Mouse (Mus musculus) neural tube, embryonic 15.5 days (tissue): ENCODE results near the gene Lman1l. TPM values are rescaled to one million over a fixed set of nuclear protein-coding genes. Genes with fewer than 3 reads are reported as not detected.
A peak's percentile ranks its signal among the peaks of the same experiment; 100 is the strongest.

Experiments used
- ATAC-seq: fragments of 200-750 bp; cut with Nextera tagmentation; 2 replicates; pipeline ENCODE4 v1.8.0; 2017; ENCODE audit warnings: mild to moderate bottlenecking, moderate TSS enrichment, moderate library complexity; ENCODE audit not compliant: low FRiP score
- H3K27ac ChIP-seq: fragments of 300-500 bp; sonication (generic); replicated peaks from 2 replicates; pipeline ENCODE4 v1.5.1; 2015; ENCODE audit warnings: mild to moderate bottlenecking, inconsistent platforms
- H3K27me3 ChIP-seq: fragments of 300-500 bp; sonication (generic); replicated peaks from 2 replicates; pipeline ENCODE4 v1.6.1; 2015; ENCODE audit warnings: inconsistent platforms
- H3K36me3 ChIP-seq: fragments of 300-500 bp; sonication (generic); 2 replicates; pipeline ENCODE4 v1.6.1; 2015; ENCODE audit warnings: inconsistent platforms
- H3K4me1 ChIP-seq: fragments of 300-500 bp; sonication (generic); 2 replicates; pipeline ENCODE4 v1.6.1; 2015; ENCODE audit warnings: inconsistent platforms
- H3K4me2 ChIP-seq: fragments of 300-500 bp; sonication (generic); 2 replicates; pipeline ENCODE4 v1.6.1; 2015; ENCODE audit warnings: inconsistent platforms, mild to moderate bottlenecking, moderate library complexity
- H3K4me3 ChIP-seq: fragments of 300-500 bp; sonication (generic); replicated peaks from 2 replicates; pipeline ENCODE4 v1.5.1; 2015; ENCODE audit warnings: mild to moderate bottlenecking, inconsistent platforms
- H3K9ac ChIP-seq: fragments of 300-500 bp; sonication (generic); replicated peaks from 2 replicates; pipeline ENCODE4 v1.6.1; 2015; ENCODE audit warnings: mild to moderate bottlenecking, inconsistent platforms
- H3K9me3 ChIP-seq: fragments of 300-500 bp; sonication (generic); replicated peaks from 2 replicates; pipeline ENCODE4 v1.6.1; 2016; ENCODE audit warnings: inconsistent platforms
- WGBS: fragments of 180-500 bp; shearing (Covaris S2); methylation state at CpG from one replicate; pipeline ENCODE4 v1.1.7; 2015; ENCODE audit warnings: mixed read lengths; 5-methylcytosine and 5-hydroxymethylcytosine counted together
- polyA plus RNA-seq: library from polyadenylated mRNA; unstranded; fragments of >200 nt; fragmentation: Nextera tagmentation; extraction: Ambion mirVana; gene quantifications from 2 replicates; pipeline ENCODE4 v1.2.1, GENCODE M21; 2015

Gene Lman1l
- not detected in 2 replicates for polyA plus RNA-seq

DNA sequence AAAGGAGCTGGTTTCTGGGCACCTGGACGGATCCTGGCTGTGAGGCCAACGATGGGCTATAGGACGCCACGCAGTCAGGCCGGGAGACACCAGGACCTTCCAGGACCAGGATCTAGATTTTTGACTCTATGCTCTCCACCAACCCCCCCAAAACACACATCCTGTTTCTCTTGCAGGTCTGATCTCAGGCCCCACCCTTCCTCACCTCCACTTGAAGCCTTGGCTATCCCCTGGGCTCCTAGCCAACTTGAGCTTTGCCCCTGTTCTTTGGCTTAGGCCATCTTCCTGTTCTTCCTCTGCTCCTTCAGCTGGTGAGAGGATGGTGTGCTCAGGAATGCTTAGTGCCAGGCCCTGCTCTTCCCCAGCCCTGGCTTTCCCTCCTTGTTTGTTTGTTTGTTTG, at the start of gene Lman1l:
TSS of gene Lman1l (minus strand) at position 101 of the 400 bp plus-strand sequence.
- Histone ChIP-seq H3K27ac (no peak within 1 kb of the TSS), H3K4me2 (no peak within 1 kb of the TSS), H3K9me3 (no peaks in the 10 kb centered on the region), H3K4me1 (no peaks in the 10 kb centered on the region), H3K27me3 (no peaks in the 10 kb centered on the region), H3K36me3 (peaks cover 16% of the 10 kb centered on the region; the same call in 1 of the 2 replicates), H3K4me3 (no peak within 1 kb of the TSS), H3K9ac (no peak within 1 kb of the TSS)
- 93% methylated on average over 5 of the region's 5 CpGs for WGBS
- no peak for ATAC-seq

- H3K4me2 ChIP-seq, result no peak overlapping the region
- no peaks in the 10 kb centered on the region for H3K27me3 ChIP-seq
- no peak for ATAC-seq
- no peaks in the 10 kb centered on the region for H3K36me3 ChIP-seq
- H3K9me3 ChIP-seq, result no peaks in the 10 kb centered on the region
- H3K4me1 ChIP-seq, result no peaks in the 10 kb centered on the region
- no peak overlapping the region for H3K9ac ChIP-seq
- no peak overlapping the region for H3K27ac ChIP-seq
- no peak overlapping the region for H3K4me3 ChIP-seq
- WGBS, result 83% methylated on average over 3 of the region's 3 CpGs
These were observed 49.0 kb upstream of the Lman1l start for GRCm38 (mm10) chr9:57669566-57669965.

- H3K9ac ChIP-seq, result no peak overlapping the region
- WGBS, result 31% methylated on average over 1 of the region's 1 CpGs
- H3K4me1 ChIP-seq, result no peaks in the 10 kb centered on the region
- no peak overlapping the region for H3K4me3 ChIP-seq
- H3K27ac ChIP-seq, result no peak overlapping the region
- H3K4me2 ChIP-seq, result no peak overlapping the region
- H3K27me3 ChIP-seq, result no peaks in the 10 kb centered on the region
- H3K9me3 ChIP-seq, result no peaks in the 10 kb centered on the region
- no peaks in the 10 kb centered on the region for H3K36me3 ChIP-seq
- no peak for ATAC-seq
These were observed 47.7 kb upstream of the Lman1l start for GRCm38 (mm10) chr9:57668277-57668676.

- Histone ChIP-seq H3K9ac (no peak overlapping the region), H3K4me1 (no peaks in the 10 kb centered on the region), H3K27me3 (no peaks in the 10 kb centered on the region), H3K4me3 (no peak overlapping the region), H3K27ac (no peak overlapping the region), H3K9me3 (no peaks in the 10 kb centered on the region), H3K4me2 (no peak overlapping the region), H3K36me3 (no peaks in the 10 kb centered on the region)
- WGBS, result 59% methylated on average over 11 of the region's 11 CpGs
- ATAC-seq, result no peak
These were observed 47.2 kb upstream of the Lman1l start for GRCm38 (mm10) chr9:57667817-57668216.

- Histone ChIP-seq H3K36me3 (no peaks in the 10 kb centered on the region), H3K4me1 (no peaks in the 10 kb centered on the region), H3K9me3 (no peaks in the 10 kb centered on the region), H3K4me2 (no peak overlapping the region), H3K27ac (no peak overlapping the region), H3K9ac (no peak overlapping the region), H3K4me3 (no peak overlapping the region), H3K27me3 (no peaks in the 10 kb centered on the region)
- 84% methylated on average over 3 of the region's 3 CpGs for WGBS
- ATAC-seq, result no peak
These were observed 46.6 kb upstream of the Lman1l start for GRCm38 (mm10) chr9:57667136-57667535.

- Histone ChIP-seq H3K27me3 (no peaks in the 10 kb centered on the region), H3K4me3 (no peak overlapping the region), H3K4me1 (no peaks in the 10 kb centered on the region), H3K9me3 (no peaks in the 10 kb centered on the region), H3K4me2 (no peak overlapping the region), H3K36me3 (no peaks in the 10 kb centered on the region), H3K27ac (no peak overlapping the region), H3K9ac (no peak overlapping the region)
- ATAC-seq, result no peak
- WGBS, result 85% methylated on average over 8 of the region's 8 CpGs
These were observed 46.0 kb upstream of the Lman1l start for GRCm38 (mm10) chr9:57666536-57666935.

- H3K27ac ChIP-seq, result no peak overlapping the region
- H3K9ac ChIP-seq, result no peak overlapping the region
- H3K27me3 ChIP-seq, result no peaks in the 10 kb centered on the region
- 69% methylated on average over 7 of the region's 7 CpGs for WGBS
- H3K4me1 ChIP-seq, result no peaks in the 10 kb centered on the region
- ATAC-seq, result no peak
- H3K36me3 ChIP-seq, result no peaks in the 10 kb centered on the region
- no peak overlapping the region for H3K4me2 ChIP-seq
- H3K4me3 ChIP-seq, result no peak overlapping the region
- no peaks in the 10 kb centered on the region for H3K9me3 ChIP-seq
These were observed 44.0 kb upstream of the Lman1l start for GRCm38 (mm10) chr9:57664616-57665015.

DNA sequence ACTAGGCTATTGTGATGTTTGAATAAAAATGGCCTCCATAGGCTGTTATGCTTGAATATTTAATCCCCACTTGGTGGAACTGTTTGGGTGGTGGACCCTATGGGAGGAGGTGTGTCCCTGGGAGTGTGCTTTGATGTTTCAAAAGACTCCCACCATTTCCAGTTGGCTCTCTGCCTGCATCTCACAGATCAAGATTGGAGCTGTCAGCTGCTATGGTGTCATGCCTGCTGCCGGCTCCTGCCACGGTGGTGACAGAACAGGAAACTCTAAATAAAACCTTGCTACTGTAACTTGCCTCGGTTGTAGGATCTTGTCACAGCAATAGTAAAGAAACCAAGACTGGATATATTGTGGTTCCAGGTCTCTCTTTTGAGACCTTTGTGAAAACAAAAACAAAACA, 41.0 kb upstream of the Lman1l start:
- no peaks in the 10 kb centered on the region for H3K36me3 ChIP-seq
- no peaks in the 10 kb centered on the region for H3K4me1 ChIP-seq
- no peak for ATAC-seq
- no peaks in the 10 kb centered on the region for H3K27me3 ChIP-seq
- no peak overlapping the region for H3K4me3 ChIP-seq
- H3K9me3 ChIP-seq, result no peaks in the 10 kb centered on the region
- no peak overlapping the region for H3K27ac ChIP-seq
- 78% methylated on average over 3 of the region's 3 CpGs for WGBS
- no peak overlapping the region for H3K9ac ChIP-seq
- no peak overlapping the region for H3K4me2 ChIP-seq

DNA sequence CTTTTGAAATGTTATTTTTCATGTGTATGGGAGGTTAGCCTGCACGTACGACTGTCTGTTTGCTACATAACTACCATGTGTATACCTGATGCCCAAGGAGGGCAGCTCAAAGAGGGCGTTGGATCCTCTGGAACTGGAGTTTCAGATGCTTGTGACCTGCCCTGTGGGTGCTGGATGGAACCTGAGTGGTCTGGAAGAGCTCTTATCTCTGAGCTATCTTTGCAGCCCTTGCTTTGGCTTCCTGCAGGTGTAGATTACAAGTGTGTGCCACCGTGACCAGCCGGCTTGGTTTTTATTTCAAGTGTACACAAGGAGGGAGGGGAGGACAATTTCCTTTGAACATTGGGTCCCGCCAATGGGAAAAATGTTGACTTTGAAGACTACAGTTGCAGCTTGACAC, 39.9 kb upstream of the Lman1l start:
- Histone ChIP-seq H3K36me3 (no peaks in the 10 kb centered on the region), H3K4me2 (no peak overlapping the region), H3K4me3 (no peak overlapping the region), H3K27ac (no peak overlapping the region), H3K9me3 (no peaks in the 10 kb centered on the region), H3K4me1 (peaks cover 5% of the 10 kb centered on the region), H3K27me3 (no peaks in the 10 kb centered on the region), H3K9ac (no peak overlapping the region)
- ATAC-seq, result no peak
- WGBS, result 82% methylated on average over 6 of the region's 6 CpGs

DNA sequence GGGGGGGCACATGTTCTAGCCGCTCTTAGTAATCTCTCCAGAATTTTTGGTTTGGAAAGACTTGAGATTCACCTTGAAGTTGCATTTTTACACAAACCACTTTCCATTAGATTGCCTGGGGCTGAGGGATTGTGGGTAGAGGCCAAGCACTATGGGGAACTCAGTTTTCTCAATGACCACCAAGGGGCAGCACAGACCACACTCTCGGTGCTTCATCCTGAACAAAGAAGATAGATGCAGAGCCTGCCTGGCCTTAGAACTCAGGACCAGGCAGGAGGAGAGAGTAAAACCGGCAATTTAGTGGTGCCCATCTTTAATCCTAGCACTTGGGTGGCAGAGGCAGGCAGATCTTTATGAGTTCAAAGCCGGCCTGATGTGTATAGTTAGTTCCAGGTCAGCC, 39.2 kb upstream of the Lman1l start:
- Histone ChIP-seq H3K36me3 (no peaks in the 10 kb centered on the region), H3K27ac (no peak overlapping the region), H3K4me2 (no peak overlapping the region), H3K9ac (no peak overlapping the region), H3K9me3 (no peaks in the 10 kb centered on the region), H3K4me3 (no peak overlapping the region), H3K27me3 (no peaks in the 10 kb centered on the region), H3K4me1 (peaks cover 6% of the 10 kb centered on the region)
- peak; percentile 72; the same call in 1 of the 2 replicates for ATAC-seq
- 19% methylated on average over 4 of the region's 4 CpGs for WGBS

- no peaks in the 10 kb centered on the region for H3K36me3 ChIP-seq
- H3K4me2 ChIP-seq, result no peak overlapping the region
- H3K27ac ChIP-seq, result no peak overlapping the region
- H3K4me3 ChIP-seq, result no peak overlapping the region
- H3K4me1 ChIP-seq, result peaks cover 6% of the 10 kb centered on the region
- H3K27me3 ChIP-seq, result no peaks in the 10 kb centered on the region
- ATAC-seq, result no peak
- no peaks in the 10 kb centered on the region for H3K9me3 ChIP-seq
- 92% methylated on average over 4 of the region's 4 CpGs for WGBS
- no peak overlapping the region for H3K9ac ChIP-seq
These were observed 38.4 kb upstream of the Lman1l start for GRCm38 (mm10) chr9:57658970-57659369.

- WGBS, result 67% methylated on average over 4 of the region's 4 CpGs
These were observed 37.3 kb upstream of the Lman1l start for GRCm38 (mm10) chr9:57657843-57658242.

More at GRCm38 (mm10) chr9:57657843-57658242, 37.3 kb upstream of the Lman1l start:
- no peak overlapping the region for H3K9ac ChIP-seq
- H3K27ac ChIP-seq, result no peak overlapping the region
- H3K9me3 ChIP-seq, result no peaks in the 10 kb centered on the region
- ATAC-seq, result no peak
- H3K4me2 ChIP-seq, result no peak overlapping the region
- H3K4me1 ChIP-seq, result peaks cover 6% of the 10 kb centered on the region
- H3K4me3 ChIP-seq, result no peak overlapping the region
- no peaks in the 10 kb centered on the region for H3K36me3 ChIP-seq
- no peaks in the 10 kb centered on the region for H3K27me3 ChIP-seq
